Mouse (Mus musculus) liver, embryonic 14 days (tissue): ENCODE measurements around the gene Fuk. TPM values are rescaled to one million over a fixed set of nuclear protein-coding genes. Genes with fewer than 3 reads are reported as not detected.

Experiments
- polyA plus RNA-seq: library from polyadenylated mRNA; depleted of rRNA; stranded (reverse); fragments of >200 nt; gene quantifications from 2 replicates; pipeline ENCODE4 v1.2.3, GENCODE M21; 2012; rRNA removed

The Fuk gene
- 2.0 and 2.6 TPM in 2 replicates for polyA plus RNA-seq

DNA sequence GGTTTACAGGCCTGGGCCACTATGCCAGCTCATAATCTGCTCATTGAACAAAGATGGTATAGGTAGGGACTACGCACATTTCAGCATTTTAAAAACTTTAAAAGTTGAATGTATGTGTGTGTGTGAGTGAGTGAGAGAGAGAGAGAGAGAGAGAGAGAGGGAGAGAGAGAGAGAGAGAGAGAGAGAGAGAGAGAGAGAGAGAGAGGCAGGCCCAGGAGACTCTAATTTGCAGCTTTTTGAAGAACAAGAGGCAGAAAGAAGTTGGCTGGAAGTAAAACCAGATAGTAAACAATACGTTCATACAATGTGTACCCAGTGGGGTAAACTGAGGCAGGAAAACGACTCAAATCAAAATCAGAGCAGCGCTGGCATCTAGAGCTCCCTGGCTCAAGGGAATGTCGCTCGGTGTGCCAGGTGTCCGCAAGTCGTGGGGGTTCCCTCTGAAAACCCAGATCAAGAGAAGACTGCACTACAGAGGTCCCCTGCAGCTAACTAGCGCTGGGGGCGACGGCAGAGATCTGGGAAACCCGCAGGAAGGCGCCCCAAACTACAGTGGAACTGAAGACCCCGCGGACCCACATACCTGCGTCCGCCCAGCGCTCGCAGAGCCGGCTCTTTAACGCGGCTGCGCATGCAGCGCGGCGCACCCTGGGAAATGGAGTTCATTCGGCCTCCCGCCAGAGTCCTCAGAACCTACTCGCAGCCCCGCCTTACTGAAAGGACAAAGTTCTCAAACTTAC is at the start of gene Fuk:
Gene Fuk, minus strand, starts transcription at position 650 of the 740 bp plus-strand sequence.

DNA sequence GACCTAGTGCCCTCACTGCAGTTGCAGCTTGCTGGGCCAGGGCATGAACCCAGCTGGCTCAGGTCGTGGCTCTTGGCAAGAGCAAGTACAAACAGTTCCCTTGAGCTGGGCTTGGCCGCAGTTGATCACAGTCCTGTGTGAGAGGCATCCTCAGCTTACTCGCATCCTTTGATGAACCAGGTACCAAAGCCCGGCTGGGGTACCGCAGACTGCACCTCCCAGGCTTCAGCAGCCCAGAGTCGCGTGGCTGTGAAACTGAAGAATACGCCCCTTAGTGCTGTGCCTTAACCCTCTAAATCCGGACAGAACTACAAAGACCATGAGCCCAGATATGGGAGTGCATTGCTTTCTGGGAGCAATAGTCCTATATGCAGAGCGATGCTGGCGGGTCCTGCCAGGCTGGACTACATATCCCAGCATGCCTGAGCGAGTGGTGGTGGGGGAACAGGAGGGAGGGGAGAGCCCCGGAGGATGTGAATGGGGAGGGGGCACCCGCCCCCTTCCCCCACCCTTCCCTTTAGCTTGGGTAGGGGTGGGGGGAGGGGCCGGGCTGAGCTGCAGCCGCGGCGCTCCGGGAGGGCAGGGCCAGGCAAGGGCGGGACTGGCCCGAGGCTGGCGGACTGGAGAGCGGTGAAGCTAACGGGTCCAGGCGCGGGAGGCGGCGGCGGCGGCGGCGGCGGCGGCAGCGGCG is 17.2 kb upstream of the Fuk start, which contains the start of gene St3gal2:
Gene St3gal2, plus strand, starts transcription at position 582 of the 691 bp plus-strand sequence.

DNA sequence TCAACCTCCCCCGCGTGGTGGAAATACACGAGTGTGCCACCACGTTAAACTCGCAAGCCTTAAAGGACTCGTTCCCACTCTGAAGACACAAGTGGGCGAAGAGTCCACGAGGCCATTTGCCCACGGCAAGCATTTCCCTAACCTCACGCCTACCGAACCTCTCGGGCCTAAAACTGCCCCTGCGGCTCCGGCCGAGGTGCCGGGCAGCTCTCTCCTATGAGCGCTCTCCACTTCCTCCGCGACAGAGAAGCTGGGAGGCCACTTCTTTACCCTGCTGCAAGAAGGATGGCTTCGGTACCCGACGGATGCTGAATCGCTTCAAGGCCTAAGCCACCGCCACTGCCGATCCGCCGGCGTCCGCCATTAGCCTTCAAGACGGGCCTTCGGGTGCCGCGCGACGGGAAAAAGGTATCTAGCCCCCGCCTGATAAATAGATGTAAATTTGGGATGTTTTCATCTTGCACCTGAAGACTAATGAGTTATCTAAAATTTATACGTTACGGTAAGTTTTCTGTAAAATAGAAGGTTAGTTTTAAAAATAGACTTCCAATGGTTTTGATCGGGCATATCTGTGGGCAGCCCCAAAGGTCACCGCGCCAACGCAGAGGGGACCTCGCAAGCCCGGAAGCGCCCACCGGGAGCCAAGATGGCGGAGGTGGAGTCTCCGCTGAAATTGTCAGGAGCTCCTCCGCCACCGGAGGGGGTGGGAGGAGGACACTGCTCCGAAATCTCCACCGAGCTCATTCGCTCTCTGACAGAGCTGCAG is 55.7 kb downstream of the Fuk start, which contains the start of the genes Cog4 and Sf3b3:
Gene Cog4, plus strand, starts transcription at position 196 of the 766 bp plus-strand sequence.
Gene Sf3b3, minus strand, starts transcription at position 383 of the 766 bp plus-strand sequence.

Other genes starting within 250 kb of the Fuk start
- gene Mtss1l, start 181.0 kb downstream of the Fuk start, polyA plus RNA-seq: 2.4 and 2.5 TPM in 2 replicates
- 0.01 and 0.07 TPM in 2 replicates for gene Il34, start 96.6 kb downstream of the Fuk start, polyA plus RNA-seq
- gene Cog4, start 55.9 kb downstream of the Fuk start, polyA plus RNA-seq: 14.3 and 16.8 TPM in 2 replicates
- gene Sf3b3, start 55.7 kb downstream of the Fuk start, polyA plus RNA-seq: 34.8 and 40.3 TPM in 2 replicates
- 9.7 and 11.0 TPM in 2 replicates for gene St3gal2, start 17.4 kb upstream of the Fuk start, polyA plus RNA-seq
- gene Ddx19a, start 95.3 kb upstream of the Fuk start, polyA plus RNA-seq: 28.3 and 30.8 TPM in 2 replicates
- gene Ddx19b, start 129.3 kb upstream of the Fuk start, polyA plus RNA-seq: 2.5 and 2.9 TPM in 2 replicates
- gene Aars, start 130.7 kb upstream of the Fuk start, polyA plus RNA-seq: 32.5 and 33.3 TPM in 2 replicates
- 5.6 and 7.6 TPM in 2 replicates for gene Exosc6, start 153.9 kb upstream of the Fuk start, polyA plus RNA-seq
- not detected in 2 replicates for gene Clec18a, start 189.9 kb upstream of the Fuk start, polyA plus RNA-seq
- 1.8 and 1.9 TPM in 2 replicates for gene Pdpr, start 192.1 kb upstream of the Fuk start, polyA plus RNA-seq